ENCODE assay signal across 13 mouse cellular contexts in genomic region chr11:25313879-25314278, GRCm38 (mm10).
A peak's percentile ranks its signal among the peaks of the same experiment; 100 is the strongest.
DNase-seq lines count a peak whose midpoint lies in the region; ATAC-seq lines count a peak whose summit lies in the region.
"Had no signal": no experiment of that assay in that cellular context is flagged by ENCODE, and none has a peak within 500 bp of the region (broad histone marks: within the 10 kb centered on the region; RNA-seq: fewer than 3 reads in every experiment).

No protein-coding gene starts in this region.

- no peak for ATAC-seq in heart, embryonic 14.5 days (ENCODE audit: insufficient number of reproducible peaks, insufficient read depth, low FRiP score, low read depth)
- no peak for ATAC-seq in embryonic facial prominence, embryonic 11.5 days (replicated peaks; ENCODE audit: insufficient number of reproducible peaks, low FRiP score, low TSS enrichment, low read depth)
- ATAC-seq in hindbrain, embryonic 14.5 days (ENCODE audit: low FRiP score), result peak; percentile 48; the same call in 1 of the 2 replicates
- ATAC-seq in midbrain, embryonic 16.5 days, result peak; percentile 76
- ATAC-seq in erythroblast, adult 5-6 weeks (replicated peaks; ENCODE audit: low FRiP score, poor library complexity, severe bottlenecking), result no peak
- no peak for ATAC-seq in kidney, embryonic 15.5 days (replicated peaks; ENCODE audit: low FRiP score)
- ATAC-seq: liver, embryonic 12.5 days; Patski had no signal

- intact Hi-C loops in heart, postnatal 36 days (cut with DNase I), result no loop called here

- no peaks in the 10 kb centered on the region for H3K36me3 ChIP-seq in heart, embryonic 14.5 days (ENCODE audit: control insufficient read depth, insufficient read depth, low read length)
- H3K36me3 ChIP-seq in embryonic facial prominence, embryonic 11.5 days (replicated peaks; ENCODE audit: control insufficient read depth, insufficient read depth, low read depth, low read length), result no peaks in the 10 kb centered on the region
- H3K36me3 ChIP-seq in hindbrain, embryonic 14.5 days (replicated peaks; ENCODE audit: control insufficient read depth, insufficient read depth), result no peaks in the 10 kb centered on the region
- no peaks in the 10 kb centered on the region for H3K36me3 ChIP-seq in midbrain, embryonic 16.5 days (ENCODE audit: control insufficient read depth, insufficient read depth, low read length)
- H3K36me3 ChIP-seq in kidney, embryonic 15.5 days, result no peaks in the 10 kb centered on the region
- H3K36me3 ChIP-seq: liver, embryonic 12.5 days had no signal

- 13% methylated on average over 8 of the region's 8 CpGs for WGBS in heart, embryonic 14.5 days
- 35% methylated on average over 8 of the region's 8 CpGs for WGBS in embryonic facial prominence, embryonic 11.5 days
- WGBS in hindbrain, embryonic 14.5 days, result 6% methylated on average over 8 of the region's 8 CpGs
- WGBS in midbrain, embryonic 16.5 days, result 9% methylated on average over 8 of the region's 8 CpGs
- WGBS in kidney, embryonic 15.5 days, result 30% methylated on average over 8 of the region's 8 CpGs

- no peaks in the 10 kb centered on the region for H3K27me3 ChIP-seq in heart, embryonic 14.5 days (ENCODE audit: control insufficient read depth, insufficient read depth, low read length)
- H3K27me3 ChIP-seq in embryonic facial prominence, embryonic 11.5 days (ENCODE audit: control insufficient read depth, insufficient read depth, low read length), result no peaks in the 10 kb centered on the region
- H3K27me3 ChIP-seq in hindbrain, embryonic 14.5 days (ENCODE audit: control insufficient read depth, insufficient read depth, low read length), result no peaks in the 10 kb centered on the region
- no peaks in the 10 kb centered on the region for H3K27me3 ChIP-seq in midbrain, embryonic 16.5 days (ENCODE audit: control insufficient read depth, insufficient read depth, low read depth, low read length)
- H3K27me3 ChIP-seq in kidney, embryonic 15.5 days, result no peaks in the 10 kb centered on the region
- H3K27me3 ChIP-seq: liver, embryonic 12.5 days had no signal

- peaks cover 6 to 8% of the 10 kb centered on the region in 2 experiments; a peak in 2 of 4 replicates for H3K4me1 ChIP-seq in heart, embryonic 14.5 days (ENCODE audit: control insufficient read depth in 2 of 2, insufficient read depth in 2 of 2, low read length in 2 of 2)
- H3K4me1 ChIP-seq in embryonic facial prominence, embryonic 11.5 days (ENCODE audit: control insufficient read depth, insufficient read depth, low read length), result no peaks in the 10 kb centered on the region
- H3K4me1 ChIP-seq in hindbrain, embryonic 14.5 days (replicated peaks; ENCODE audit: control insufficient read depth, insufficient read depth, low read length), result peaks cover 12% of the 10 kb centered on the region
- peaks cover 12% of the 10 kb centered on the region for H3K4me1 ChIP-seq in midbrain, embryonic 16.5 days (ENCODE audit: control insufficient read depth, insufficient read depth, low read length)
- H3K4me1 ChIP-seq in kidney, embryonic 15.5 days, result no peaks in the 10 kb centered on the region
- H3K4me1 ChIP-seq: liver, embryonic 12.5 days had no signal

- no peak overlapping the region for H3K27ac ChIP-seq in heart, embryonic 14.5 days (replicated peaks in 1 of 2; ENCODE audit: control insufficient read depth in 1 of 2, insufficient read depth in 1 of 2, low read depth in 2 of 2, low read length in 2 of 2)
- H3K27ac ChIP-seq in embryonic facial prominence, embryonic 11.5 days (replicated peaks; ENCODE audit: low read depth, low read length), result no peak overlapping the region
- H3K27ac ChIP-seq in hindbrain, embryonic 14.5 days, result no peak overlapping the region
- H3K27ac ChIP-seq in midbrain, embryonic 16.5 days (ENCODE audit: low read length), result no peak overlapping the region
- no peak overlapping the region for H3K27ac ChIP-seq in kidney, embryonic 15.5 days
- H3K27ac ChIP-seq: liver, embryonic 12.5 days had no signal

- no peak overlapping the region for H3K9ac ChIP-seq in heart, embryonic 14.5 days (ENCODE audit: low read length)
- H3K9ac ChIP-seq in embryonic facial prominence, embryonic 11.5 days (replicated peaks; ENCODE audit: low read length), result no peak overlapping the region
- peak overlapping the region; percentile 25 for H3K9ac ChIP-seq in hindbrain, embryonic 14.5 days
- H3K9ac ChIP-seq in midbrain, embryonic 16.5 days (ENCODE audit: low read depth, low read length), result no peak overlapping the region
- no peak overlapping the region for H3K9ac ChIP-seq in kidney, embryonic 15.5 days
- H3K9ac ChIP-seq: liver, embryonic 12.5 days had no signal

- H3K9me3 ChIP-seq in heart, embryonic 14.5 days (ENCODE audit: control insufficient read depth, low read length), result no peaks in the 10 kb centered on the region
- no peaks in the 10 kb centered on the region for H3K9me3 ChIP-seq in embryonic facial prominence, embryonic 11.5 days (replicated peaks; ENCODE audit: control insufficient read depth, low read length)
- no peaks in the 10 kb centered on the region for H3K9me3 ChIP-seq in hindbrain, embryonic 14.5 days (ENCODE audit: control insufficient read depth, low read length)
- H3K9me3 ChIP-seq in midbrain, embryonic 16.5 days (replicated peaks; ENCODE audit: control insufficient read depth, low read length, poor library complexity, severe bottlenecking), result no peaks in the 10 kb centered on the region
- H3K9me3 ChIP-seq in kidney, embryonic 15.5 days (replicated peaks), result no peaks in the 10 kb centered on the region
- H3K9me3 ChIP-seq: liver, embryonic 12.5 days had no signal

- DNase-seq in heart, postnatal 36 days, result no peak
- DNase-seq in embryonic facial prominence, embryonic 11.5 days (ENCODE audit: low spot score), result peak; percentile 30
- DNase-seq in hindbrain, embryonic 14.5 days (ENCODE audit: low spot score), result no peak
- no peak for DNase-seq in frontal cortex, postnatal 36 days (ENCODE audit: low spot score in 2 of 2)
- DNase-seq: adrenal gland, postnatal 36 days; cerebellum, adult 2 months; kidney, adult 11 months had no signal

- peak overlapping the region; percentile 48 for H3K4me2 ChIP-seq in heart, embryonic 14.5 days (ENCODE audit: low read length)
- no peak overlapping the region for H3K4me2 ChIP-seq in embryonic facial prominence, embryonic 11.5 days (ENCODE audit: low read depth, low read length)
- peak overlapping the region; percentile 21; the same call in 1 of the 2 replicates for H3K4me2 ChIP-seq in hindbrain, embryonic 14.5 days (replicated peaks)
- H3K4me2 ChIP-seq in midbrain, embryonic 16.5 days (ENCODE audit: low read length), result peak overlapping the region; percentile 26; the same call in 1 of the 2 replicates
- H3K4me2 ChIP-seq in kidney, embryonic 15.5 days, result no peak overlapping the region
- H3K4me2 ChIP-seq: liver, embryonic 12.5 days had no signal

- no peak overlapping the region for H3K4me3 ChIP-seq in heart, embryonic 14.5 days (ENCODE audit: control insufficient read depth in 1 of 2, insufficient read depth in 1 of 2, low read depth in 1 of 2, low read length in 2 of 2)
- no peak overlapping the region for H3K4me3 ChIP-seq in embryonic facial prominence, embryonic 11.5 days (ENCODE audit: low read depth, low read length)
- no peak overlapping the region for H3K4me3 ChIP-seq in hindbrain, embryonic 14.5 days (replicated peaks; ENCODE audit: low read length)
- no peak overlapping the region for H3K4me3 ChIP-seq in midbrain, embryonic 16.5 days (ENCODE audit: low read depth, low read length)
- no peak overlapping the region for H3K4me3 ChIP-seq in kidney, embryonic 15.5 days (replicated peaks)
- H3K4me3 ChIP-seq: liver, embryonic 12.5 days had no signal

Comparison
In these comparisons a context has a peak if more than half of its experiments do, and no peak if none do; other contexts are left out.
1. ATAC-seq: peak in hindbrain, embryonic 14.5 days (single experiment) and midbrain, embryonic 16.5 days (single experiment); none in heart, embryonic 14.5 days (single experiment), embryonic facial prominence, embryonic 11.5 days (single experiment), erythroblast, adult 5-6 weeks (single experiment) and kidney, embryonic 15.5 days (single experiment).
2. H3K4me2 ChIP-seq: peak in heart, embryonic 14.5 days (single experiment), hindbrain, embryonic 14.5 days (single experiment) and midbrain, embryonic 16.5 days (single experiment); none in embryonic facial prominence, embryonic 11.5 days (single experiment) and kidney, embryonic 15.5 days (single experiment).